Mouse (Mus musculus): ENCODE measurements around the gene Mrpl50.

- TF ChIP-seq E2F4 (IDR thresholded peaks at IDR 0.05; ENCODE audit: insufficient read depth) (no peak), POLR2A (IDR thresholded peaks at IDR 0.05; ENCODE audit: insufficient read length, low read depth) (no peak), TCF12 (IDR thresholded peaks at IDR 0.05; ENCODE audit: insufficient read depth, poor library complexity, severe bottlenecking) (no peak), MYOG (IDR thresholded peaks at IDR 0.05; ENCODE audit: control insufficient read depth in 1 of 3, insufficient read depth in 1 of 3, insufficient read length in 2 of 3, low read depth in 2 of 3) (no peak)
Observed at GRCm38 (mm10) chr4:49478118-49478877, 42.6 kb downstream of the Mrpl50 start.
